Mouse (Mus musculus) layer of hippocampus, adult 11-12 months (tissue): ENCODE results near the gene Ptpn13.

Source experiments
- DNase-seq: peaks from one replicate; pipeline ENCODE4 v3.0.0; 2022; ENCODE audit warnings: low spot score

Gene Ptpn13

DNA sequence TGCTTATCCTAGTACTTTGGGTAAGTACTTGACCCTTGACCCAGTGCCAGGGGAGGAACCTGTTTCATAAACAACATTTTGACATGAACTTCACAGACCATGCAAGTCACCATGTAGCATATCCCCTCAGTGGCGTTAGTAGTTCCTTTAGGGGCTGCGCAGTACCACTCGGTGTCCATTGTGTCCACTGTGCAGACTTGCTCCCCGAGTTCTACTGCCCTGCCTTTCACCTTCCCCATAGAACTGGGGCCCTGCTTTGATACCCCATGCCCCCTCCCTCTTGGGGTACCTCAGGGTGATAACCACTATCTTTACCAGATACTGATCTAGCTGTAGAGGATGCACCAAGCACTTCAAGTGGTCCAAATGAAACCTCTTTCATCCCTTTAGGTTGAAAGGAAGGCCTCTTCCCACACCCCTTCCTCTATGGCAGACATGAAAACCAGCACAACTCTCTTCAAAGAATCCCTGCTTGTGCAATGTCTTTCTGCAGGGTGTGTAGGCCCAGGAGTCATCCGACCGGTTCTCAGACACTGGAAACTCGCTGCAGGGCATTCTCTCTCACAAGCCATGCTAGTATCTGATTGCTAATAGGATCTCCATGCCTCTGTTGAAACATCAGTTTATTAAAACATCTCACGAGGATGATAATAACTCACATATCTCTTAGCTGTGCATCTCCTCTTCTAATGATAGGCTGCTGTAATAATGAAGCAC is 34.1 kb downstream of the Ptpn13 start:
- DNase-seq, result no peak

DNA sequence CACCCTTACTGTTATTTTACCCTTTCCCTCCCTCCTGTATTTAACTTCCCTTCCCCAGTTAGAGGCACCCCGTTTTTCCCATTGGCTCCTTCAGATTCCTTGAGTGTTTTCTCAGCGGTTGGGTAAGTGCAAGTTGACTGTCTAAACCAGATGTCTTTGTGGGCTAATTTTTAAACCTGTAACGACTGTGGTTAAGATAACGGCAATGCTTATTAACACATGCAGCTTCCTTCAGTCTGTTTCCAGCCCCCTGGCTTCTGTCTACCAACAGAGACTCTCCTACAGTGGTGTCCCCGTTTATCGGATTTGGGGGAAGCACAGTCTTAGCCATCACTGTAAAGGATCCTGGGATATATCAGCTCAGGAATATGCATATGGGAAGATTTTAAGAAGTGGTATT is 35.9 kb downstream of the Ptpn13 start:
- DNase-seq, result no peak

DNA sequence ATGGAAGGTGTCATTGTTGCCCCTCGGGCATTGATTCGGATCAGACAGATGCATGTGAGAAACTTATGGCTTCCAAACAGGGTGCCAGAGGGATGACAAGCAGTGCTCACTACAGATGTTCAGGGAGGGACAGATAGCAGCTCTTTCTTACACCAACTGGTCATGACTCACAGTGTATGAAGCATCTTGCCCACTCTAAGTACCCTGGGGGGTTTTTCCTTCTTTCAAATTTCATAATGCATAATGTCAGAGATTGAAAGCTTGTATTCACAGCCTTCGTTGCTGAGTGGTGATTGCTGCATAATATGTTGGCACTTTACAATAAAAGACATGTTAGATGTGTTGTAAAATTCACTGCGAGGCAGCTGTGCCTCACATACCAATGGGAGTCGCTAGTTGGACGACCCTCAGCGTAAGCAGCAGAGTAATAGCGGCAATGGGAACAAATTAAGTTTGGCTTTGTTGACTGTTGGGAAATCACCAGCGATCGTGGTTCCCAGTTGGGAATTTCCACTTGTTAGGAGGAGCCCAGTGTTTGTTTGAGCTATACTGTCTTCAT is 38.7 kb downstream of the Ptpn13 start:
- no peak for DNase-seq

DNA sequence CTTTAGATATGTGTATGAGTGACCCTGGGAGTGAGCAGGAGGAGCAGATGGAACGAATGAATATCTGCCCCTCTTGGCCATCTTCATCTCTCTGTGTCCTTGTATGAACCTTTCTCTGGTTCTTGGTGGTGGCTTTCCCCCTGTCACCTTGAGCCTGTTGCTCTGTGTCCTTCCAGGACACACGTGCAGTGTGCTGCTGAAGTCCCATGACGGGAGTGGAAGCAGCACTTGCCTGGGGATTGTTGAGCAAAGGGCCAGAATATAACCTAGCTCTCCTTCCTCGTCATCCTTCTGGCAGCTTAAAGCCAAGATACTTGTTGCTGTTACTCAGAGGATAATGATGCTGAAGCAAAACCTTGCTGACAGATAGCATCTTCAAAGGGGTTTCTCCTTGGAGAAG is 39.3 kb downstream of the Ptpn13 start:
- DNase-seq, result no peak

DNA sequence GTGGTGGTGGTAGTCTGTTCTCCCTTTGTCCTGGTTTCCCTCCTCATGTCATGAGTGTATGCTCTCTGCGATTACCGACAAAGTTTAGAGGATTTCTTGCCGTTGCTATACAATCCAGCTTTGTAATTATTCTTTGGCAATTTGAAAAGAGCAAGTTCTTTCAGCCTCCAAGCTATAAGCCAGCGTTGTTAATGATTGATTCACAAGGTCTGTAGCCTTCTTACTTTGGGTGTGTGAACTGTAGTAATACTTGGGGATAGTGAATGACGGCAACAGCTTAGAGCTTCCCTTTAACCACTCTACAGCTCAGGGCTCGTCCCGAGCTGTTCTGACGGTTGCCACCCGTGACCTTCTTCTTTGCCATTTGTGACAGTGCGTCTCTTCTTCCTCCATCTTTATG is 39.8 kb downstream of the Ptpn13 start:
- DNase-seq, result no peak

DNA sequence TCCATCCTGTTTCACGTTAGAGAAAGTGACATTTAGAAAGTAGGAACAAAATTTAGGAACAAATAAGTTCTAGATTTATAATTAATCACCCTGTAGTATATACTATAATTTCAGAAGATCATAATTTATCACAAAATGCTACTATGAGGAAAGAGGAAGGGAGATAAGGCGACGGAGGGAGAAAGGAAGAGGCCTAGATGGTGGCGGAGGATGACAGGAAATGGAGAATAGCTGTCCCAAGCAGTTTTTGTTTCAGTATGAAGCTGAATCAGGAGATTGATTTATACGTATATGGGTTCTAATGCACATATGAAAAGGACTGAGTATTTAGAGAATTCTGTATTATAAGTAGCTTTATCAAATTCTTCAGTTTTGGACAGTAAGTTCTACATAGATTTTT is 47.7 kb downstream of the Ptpn13 start:
- no peak for DNase-seq

DNA sequence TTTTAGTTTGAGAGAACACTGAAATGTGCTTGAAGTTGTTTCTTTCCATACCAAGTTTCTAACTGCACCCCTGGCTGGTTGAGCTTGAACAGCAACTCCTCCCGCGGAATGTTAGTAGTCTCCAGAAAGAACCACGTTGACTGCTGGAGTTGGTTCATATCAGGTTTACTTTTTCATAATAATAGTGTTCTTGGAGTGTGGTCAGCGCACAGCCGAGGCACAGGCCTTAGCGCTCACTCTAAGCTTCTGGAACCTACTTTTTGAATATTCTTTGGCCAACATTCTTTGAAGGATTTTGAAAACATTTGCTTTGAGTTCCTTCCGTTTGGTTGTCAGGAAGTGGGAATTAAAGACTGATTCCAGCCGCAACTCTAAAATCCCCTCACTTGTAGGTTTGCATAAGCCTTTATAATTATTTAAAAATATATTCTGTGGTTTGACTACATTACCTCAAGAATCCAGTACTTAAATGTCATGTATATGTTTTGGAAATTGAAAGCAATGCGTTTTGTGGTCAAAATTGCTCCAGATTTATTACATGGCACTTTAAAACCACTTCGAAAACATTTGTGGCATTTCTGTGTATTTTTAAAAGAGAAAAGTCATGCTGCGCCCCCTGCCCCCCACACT is 48.6 kb downstream of the Ptpn13 start:
- DNase-seq, result no peak

DNA sequence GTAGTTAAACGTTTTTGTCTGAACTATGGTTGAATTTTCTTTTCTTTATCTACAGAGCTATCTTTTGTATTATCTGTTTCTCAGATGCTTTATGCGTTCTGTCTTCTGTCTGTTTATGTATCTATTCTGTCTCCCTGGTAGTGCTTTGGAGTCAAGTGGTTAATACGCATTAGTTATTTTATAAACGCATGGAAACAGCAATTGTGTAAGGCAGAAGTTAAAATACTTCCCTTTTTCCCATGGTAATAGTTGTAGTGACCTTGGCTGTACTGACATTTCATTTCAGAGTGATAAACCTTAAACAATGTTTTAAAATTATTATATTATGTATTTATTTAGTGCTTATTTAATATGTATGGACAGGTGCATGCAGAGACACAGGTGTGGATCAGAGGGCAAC is 49.3 kb downstream of the Ptpn13 start:
- DNase-seq, result no peak

DNA sequence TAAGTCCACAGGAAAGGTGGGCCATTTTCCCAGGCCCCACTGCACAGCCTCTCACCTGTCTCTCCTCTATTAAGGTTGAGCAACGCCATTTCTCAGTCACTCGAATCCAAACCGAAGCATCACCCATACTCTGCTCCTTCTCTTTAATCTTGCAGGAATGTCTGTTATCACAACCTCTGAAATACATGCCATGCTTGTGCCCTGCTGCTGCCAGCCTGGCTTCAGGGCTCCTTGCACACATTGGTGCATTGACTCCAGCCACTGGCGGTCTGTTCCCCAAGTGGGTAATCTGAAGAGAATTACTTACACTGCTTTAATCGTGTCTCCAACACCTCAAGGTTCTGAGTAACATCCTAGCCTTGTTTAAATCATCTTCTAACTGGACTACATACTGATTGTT is 50.5 kb downstream of the Ptpn13 start:
- no peak for DNase-seq

DNA sequence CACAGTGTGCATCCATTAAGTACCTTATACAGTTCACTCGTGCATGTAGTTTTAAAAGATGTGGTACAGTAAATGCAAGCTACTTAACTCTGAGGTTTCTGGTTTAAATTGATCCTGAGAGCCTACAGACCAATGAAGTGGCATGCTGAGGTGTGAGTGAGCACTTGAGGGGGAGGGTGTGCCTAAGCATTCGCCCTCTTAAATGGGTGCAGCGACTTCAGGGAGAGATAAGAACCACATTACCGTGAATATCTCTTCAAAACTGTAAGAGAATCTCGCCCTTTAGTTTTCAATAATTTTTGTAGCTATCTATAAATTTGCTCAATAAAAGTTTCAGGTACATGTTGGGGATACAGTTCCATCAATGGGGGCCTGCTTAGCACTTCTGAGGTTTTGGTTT is 54.5 kb downstream of the Ptpn13 start:
- no peak for DNase-seq

DNA sequence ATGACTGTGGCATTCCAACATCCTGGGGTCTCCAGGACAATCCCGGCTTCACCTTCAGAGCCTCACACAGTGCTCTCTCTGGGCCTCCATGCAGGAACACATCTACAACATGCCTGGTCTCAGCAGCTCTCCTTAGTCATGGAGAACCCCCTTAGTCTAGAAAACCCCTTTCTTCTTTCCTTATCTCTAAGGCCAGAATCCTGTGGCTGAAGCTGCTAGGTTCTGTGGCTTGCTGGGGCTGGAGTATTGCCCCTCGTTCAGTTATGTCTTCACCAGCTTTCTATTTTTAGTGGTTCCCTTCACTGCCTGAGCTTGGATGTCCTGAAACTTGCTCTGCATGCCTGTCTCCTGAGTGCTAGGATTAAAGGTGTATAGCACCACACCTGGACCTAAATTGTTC is 56.2 kb downstream of the Ptpn13 start:
- DNase-seq, result no peak

DNA sequence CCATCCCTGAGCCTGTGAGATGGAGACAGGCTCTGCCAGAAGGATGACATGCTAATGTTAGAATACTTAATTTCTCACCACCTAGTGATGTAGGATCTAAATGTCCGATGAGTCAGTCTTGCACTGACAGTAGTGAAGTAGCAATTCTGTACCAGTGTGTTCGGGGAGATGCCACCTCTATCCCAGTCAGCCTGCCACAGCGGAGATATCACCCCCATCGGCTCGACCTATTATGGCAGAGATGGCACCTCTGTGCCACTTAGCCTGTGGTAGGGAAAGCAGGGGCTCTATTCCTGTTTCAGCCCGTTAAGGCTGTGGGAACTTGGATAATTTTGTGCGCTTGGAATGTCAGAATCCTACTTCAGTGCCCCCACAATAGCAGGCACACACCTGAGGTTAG is 62.0 kb downstream of the Ptpn13 start:
- DNase-seq, result no peak

DNA sequence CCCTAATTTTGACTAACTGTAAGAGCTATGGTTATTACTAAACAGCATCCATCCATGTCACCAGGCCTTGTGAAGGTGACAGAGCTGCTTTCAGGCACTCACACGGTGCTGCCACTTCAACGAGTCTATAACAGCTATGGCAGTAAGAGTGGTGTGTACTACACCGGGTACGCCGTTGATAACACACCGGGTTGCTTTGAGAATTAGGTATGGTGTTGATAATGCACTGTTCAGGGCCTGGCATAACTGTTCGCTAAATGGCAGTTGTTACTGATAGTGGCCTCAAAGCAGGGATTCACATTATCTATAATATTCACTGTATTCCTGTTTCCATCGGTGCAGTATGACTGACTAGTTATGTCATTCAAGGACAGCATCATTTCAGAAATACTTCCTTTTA is 66.0 kb downstream of the Ptpn13 start:
- DNase-seq, result no peak

DNA sequence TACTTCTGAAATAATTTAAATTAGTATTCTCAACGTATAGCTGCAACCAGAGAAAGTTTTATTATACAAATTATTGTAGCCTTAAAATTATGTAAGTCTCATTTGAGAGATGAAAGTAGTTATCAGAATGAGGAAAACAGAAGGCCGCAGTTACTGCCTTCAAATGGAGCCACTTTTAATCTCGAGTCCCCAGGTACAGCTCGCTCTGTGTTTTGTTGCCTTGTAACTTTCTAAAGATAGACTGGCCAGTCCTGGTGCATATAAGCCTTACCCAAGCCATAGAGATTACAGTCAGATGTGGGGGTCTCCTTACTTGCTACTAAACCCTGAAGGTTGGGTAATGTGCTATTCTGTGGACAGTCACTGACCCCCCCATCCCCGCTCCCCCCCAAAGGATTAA is 66.8 kb downstream of the Ptpn13 start:
- no peak for DNase-seq

DNA sequence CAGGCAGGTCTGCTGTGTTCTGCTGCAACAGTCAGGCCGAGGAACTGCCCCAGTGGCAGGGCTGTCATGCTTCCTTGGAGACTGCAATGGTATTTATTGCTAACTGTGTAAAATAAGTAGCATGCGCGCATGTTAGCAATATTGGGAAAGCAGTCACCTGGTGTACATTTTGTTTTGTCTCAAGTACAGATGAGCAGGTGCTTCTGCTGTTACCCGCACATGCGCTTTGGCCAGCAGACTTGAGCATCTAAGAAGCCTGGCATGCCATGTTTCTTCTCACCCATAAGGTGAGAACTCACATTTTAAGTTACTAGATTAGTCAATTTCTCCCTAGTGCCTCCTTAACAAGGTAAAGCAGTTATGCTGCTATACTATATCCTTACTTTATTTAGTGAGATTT is 72.1 kb downstream of the Ptpn13 start:
- no peak for DNase-seq

DNA sequence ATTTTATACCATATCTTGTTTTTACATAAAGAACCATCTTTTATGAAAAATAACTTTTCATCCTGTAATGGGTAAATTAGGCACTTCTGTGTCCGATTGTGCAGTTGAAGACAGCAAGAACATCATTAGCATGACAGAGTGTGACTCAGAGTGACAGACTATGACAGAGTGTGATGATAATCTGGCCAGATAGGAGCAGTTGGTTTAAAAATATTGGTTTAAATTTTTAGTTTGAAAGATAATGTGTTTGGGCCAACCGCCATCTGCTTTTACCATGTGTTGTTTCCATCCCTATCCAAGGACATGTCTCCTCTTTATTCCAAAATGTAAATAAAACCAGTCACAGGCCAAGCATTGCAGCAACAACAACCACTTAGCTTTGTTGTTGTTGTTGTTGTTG is 72.5 kb downstream of the Ptpn13 start:
- peak; percentile 15 for DNase-seq

DNA sequence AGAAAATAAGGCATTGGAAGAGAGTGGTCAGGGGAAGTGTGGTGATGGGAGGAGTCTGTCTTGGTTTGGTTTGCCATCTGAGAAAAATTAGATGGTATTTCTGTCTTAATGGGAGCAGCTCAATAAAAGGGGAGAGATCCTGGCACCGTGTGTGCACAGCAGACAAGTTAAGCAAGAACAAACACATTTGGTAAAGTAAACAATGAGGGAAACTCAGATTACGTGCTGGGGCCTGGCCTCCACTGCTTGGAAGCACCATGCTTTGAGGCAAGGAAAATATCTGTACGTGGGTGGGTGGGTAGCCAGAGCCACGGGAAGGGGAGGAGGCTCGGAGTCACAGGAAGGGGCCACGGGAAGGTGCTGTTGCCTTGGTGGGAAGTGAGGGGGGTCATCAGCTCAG is 74.3 kb downstream of the Ptpn13 start:
- no peak for DNase-seq

DNA sequence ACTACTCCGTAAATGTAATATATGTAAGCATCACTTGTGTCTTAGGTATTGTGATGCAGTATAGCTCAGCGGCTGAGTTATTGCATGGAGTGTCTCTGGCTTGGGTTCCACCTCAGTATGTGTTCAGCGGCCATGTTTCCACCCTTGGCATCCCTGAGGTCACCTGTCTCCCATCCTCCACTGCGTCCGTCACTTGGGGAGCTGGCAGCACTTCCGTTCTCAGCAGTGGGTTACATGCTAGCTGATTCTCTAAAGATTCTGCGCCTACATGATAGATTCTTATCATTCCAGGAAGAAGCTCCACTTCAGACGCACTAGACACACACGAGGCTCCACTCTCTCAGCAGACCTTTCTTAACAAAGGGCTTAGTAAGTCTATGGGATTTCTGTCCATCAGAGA is 76.1 kb downstream of the Ptpn13 start:
- DNase-seq, result no peak

DNA sequence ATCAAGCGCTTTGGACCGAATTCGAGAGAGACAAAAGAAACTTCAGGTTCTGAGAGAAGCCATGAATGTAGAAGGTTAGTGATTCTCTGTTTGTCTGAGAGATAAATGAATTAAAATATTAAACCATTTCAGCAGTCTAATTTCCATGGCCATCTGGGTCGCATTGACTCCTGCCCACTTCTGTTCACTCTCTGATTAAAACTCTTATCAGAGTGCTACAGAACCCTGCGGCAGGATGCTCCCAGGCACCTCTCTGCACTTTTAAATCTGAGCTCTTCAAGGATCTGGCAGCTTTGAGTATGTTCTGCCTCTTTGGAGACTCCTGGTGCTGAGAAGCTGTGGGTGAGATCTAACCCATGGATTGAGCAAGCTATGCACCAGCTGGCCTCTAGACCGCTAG is 76.8 kb downstream of the Ptpn13 start:
- DNase-seq, result no peak

DNA sequence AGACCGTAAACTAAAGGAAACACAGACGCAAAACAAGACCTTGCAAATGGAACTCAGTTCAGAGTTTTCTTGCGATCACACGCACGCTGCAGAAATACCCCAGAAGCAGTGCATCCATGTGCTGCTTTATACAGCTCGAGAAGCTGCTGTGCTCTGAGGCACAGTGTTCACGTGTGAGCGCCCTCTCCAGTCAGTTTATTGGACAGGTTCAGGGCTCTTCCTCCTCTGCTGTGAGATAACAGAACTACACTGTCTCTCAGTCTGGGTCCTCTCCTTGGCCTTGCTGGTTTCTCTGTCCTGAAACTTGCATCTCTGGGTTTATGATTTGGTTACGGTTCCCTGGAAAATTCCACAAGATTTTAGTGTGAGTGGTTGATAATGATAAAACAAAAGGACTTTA is 88.2 kb downstream of the Ptpn13 start:
- DNase-seq, result no peak

DNA sequence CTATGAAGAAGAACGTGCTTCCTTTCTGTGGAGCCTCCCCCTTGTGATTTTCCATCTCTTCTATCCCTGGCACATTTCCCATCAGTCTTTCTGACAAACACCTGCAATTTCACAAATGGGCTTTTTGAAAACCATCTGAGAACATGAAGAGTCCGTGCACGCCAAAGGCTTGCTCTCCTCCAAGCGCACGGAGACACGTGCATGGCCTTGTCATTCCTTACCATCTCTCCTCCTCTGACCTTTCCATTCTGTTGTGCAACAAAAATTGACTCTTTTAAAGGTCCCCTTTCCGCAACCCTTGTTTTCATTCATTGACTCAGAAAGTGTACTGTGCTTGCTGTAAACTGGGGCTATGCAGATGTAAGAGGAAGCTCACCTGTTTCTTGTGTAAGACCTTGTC is 89.4 kb downstream of the Ptpn13 start:
- no peak for DNase-seq

DNA sequence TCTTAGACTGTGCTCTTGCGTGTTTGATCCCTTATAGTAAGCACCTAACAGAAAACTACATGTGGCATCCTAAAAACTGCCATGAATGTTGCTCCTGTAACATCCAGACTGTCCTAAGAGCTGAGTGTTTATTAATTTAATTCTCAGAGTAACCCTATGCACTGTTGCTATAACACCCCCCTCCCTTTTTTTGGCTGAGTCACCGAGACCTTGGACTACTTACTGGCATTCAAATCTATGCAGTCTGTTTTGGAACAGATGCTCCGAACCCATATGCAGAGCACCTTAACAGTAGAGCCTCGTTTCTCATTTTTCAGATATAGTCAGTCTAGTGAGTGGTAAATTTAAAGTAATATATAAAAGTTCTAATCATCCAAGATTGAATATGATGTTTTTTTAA is 90.9 kb downstream of the Ptpn13 start:
- DNase-seq, result no peak

DNA sequence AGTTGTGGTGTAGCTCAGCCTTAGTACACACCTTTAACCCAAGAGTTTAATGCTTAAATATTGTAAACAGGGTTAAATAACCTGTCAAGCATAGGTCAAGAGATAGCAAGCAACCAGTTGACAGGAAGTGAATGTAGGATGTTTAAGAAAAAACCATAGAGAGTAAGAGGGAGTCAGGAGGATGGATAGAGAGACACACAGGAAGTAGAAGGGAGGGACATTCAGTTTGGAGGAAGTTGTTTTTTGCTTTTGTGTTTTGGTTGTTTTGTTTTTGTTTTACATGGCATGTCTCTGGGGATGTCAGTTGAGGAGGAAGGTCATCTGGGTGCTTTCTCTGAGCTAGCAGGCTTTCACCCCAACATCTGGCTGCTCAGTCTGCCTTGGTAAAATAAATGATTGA is 91.6 kb downstream of the Ptpn13 start:
- no peak for DNase-seq

DNA sequence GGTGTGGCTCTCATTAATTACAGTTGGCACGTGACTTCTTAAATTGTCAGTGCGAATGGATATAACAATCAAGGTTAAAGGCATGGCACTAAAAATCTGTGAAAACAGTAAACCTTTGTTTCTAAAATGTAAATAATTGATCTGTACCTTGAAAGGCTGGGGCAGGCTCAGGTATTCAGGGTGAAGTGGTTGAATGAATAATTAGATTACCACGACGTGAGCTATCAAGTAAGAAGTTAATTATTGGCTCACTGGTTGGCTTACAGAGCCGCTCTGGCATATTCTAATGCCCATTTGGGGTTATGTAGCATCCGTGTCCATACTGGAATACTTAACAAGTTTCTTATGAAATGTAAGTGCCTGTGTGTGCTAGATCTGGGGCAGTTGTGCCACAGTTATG is 92.6 kb downstream of the Ptpn13 start:
- DNase-seq, result no peak
